Mouse (Mus musculus) testis, adult 2 months (tissue): Measurements from ENCODE around the gene Trpm1.

Source experiments
- CTCF ChIP-seq: fragments of 200-500 bp; IDR thresholded peaks from 2 replicates; pipeline ENCODE4 v1.5.1; 2012; ENCODE audit warnings: low read depth, mild to moderate bottlenecking, inconsistent platforms, low read length, moderate library complexity; ENCODE audit not compliant: control insufficient read depth, insufficient read depth, insufficient replicate concordance
- POLR2A ChIP-seq: fragments of 200-500 bp; IDR thresholded peaks from 2 replicates; pipeline ENCODE4 v1.6.1; 2012; ENCODE audit warnings: low read depth, mild to moderate bottlenecking, inconsistent platforms, low read length, moderate library complexity; ENCODE audit not compliant: control insufficient read depth

DNA sequence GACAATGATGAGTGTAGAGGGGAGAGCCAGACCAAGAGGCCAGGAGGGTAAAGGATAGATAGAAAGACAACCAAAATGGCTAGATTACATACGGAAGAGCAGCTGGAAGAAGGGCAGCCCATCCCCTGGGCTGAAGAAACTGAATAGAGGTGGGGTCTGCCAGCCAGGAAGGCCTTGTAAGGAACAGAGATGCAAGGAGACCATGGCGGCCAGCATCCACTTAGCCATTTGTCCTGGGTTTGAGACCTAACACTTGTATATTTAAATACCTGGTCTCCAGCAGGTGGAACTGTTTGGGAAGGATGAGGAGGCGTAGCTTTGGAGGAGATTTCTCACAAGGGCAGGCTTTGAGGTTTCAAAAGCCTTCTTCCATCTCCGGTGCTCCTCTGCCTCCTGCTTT lies 29.9 kb upstream of the Trpm1 start:
- TF ChIP-seq CTCF (no peak), POLR2A (no peak)
